Mouse (Mus musculus): ENCODE results near the gene Rtn2. TPM values are rescaled to one million over a fixed set of nuclear protein-coding genes. Genes with fewer than 3 reads are reported as not detected.
"Not testable (repeated sequence)": the region's sequence is repeated elsewhere in the genome, so short reads cannot be mapped to it uniquely, and the experiment has no call there.

The Rtn2 gene
- total RNA-seq, 2 experiments from 2014 or later: 92.8 to 95.6 TPM

- DNase-seq (ENCODE audit: low spot score in 2 of 2): no peak
These were observed 13.3 kb upstream of the Rtn2 start for GRCm38 (mm10) chr7:19268993-19269681.

- no peak for DNase-seq (ENCODE audit: low spot score in 2 of 2)
These were observed 12.5 kb upstream of the Rtn2 start for GRCm38 (mm10) chr7:19269721-19270441.

GRCm38 (mm10) chr7:19270509-19271237 lies 11.8 kb upstream of the Rtn2 start:
- no peak for DNase-seq (ENCODE audit: low spot score in 2 of 2)

GRCm38 (mm10) chr7:19271238-19272172 lies 10.9 kb upstream of the Rtn2 start, which contains the start of gene Vasp:
Vasp (minus strand) TSS chr7:19271817.
- DNase-seq (ENCODE audit: low spot score in 2 of 2): peak; percentile 78 to 89

- DNase-seq (ENCODE audit: low spot score in 2 of 2): peak in 1 of 2 experiments; percentile 36
These were observed 10.2 kb upstream of the Rtn2 start for GRCm38 (mm10) chr7:19272173-19272764.

GRCm38 (mm10) chr7:19276253-19276652 lies 6.2 kb upstream of the Rtn2 start:
- DNase-seq (ENCODE audit: low spot score in 2 of 2): no peak

GRCm38 (mm10) chr7:19279052-19279451 lies 3.4 kb upstream of the Rtn2 start:
- DNase-seq (ENCODE audit: low spot score in 2 of 2): no peak

GRCm38 (mm10) chr7:19279581-19280114 lies 2.8 kb upstream of the Rtn2 start, which contains the start of gene Ppm1n:
Ppm1n (minus strand) TSS chr7:19280064.
- DNase-seq (ENCODE audit: low spot score in 2 of 2): no peak

GRCm38 (mm10) chr7:19281680-19282304 lies 632 bp upstream of the Rtn2 start:
- DNase-seq (ENCODE audit: low spot score in 2 of 2): not testable (repeated sequence)

- DNase-seq (ENCODE audit: low spot score in 2 of 2): peak in 1 of 2 experiments; percentile 39
These were observed 474 bp downstream of the Rtn2 start for GRCm38 (mm10) chr7:19282791-19283405.

GRCm38 (mm10) chr7:19283406-19283804 lies 981 bp downstream of the Rtn2 start:
- DNase-seq (ENCODE audit: low spot score in 2 of 2): peak in 1 of 2 experiments; percentile 45

GRCm38 (mm10) chr7:19284763-19285162 lies 2.3 kb downstream of the Rtn2 start:
- peak in 1 of 2 experiments; percentile 71 for DNase-seq (ENCODE audit: low spot score in 2 of 2)

- DNase-seq (ENCODE audit: low spot score in 2 of 2): no peak
These were observed 8.7 kb downstream of the Rtn2 start for GRCm38 (mm10) chr7:19290969-19291596.

- DNase-seq (ENCODE audit: low spot score in 2 of 2): peak; percentile 92 to 98
These were observed 13.2 kb downstream of the Rtn2 start for GRCm38 (mm10) chr7:19295503-19296185.

GRCm38 (mm10) chr7:19297034-19297433 lies 14.6 kb downstream of the Rtn2 start:
- DNase-seq (ENCODE audit: low spot score in 2 of 2): no peak

- DNase-seq (ENCODE audit: low spot score in 2 of 2): no peak
These were observed 15.4 kb downstream of the Rtn2 start for GRCm38 (mm10) chr7:19297794-19298193.

GRCm38 (mm10) chr7:19299194-19299593 lies 16.8 kb downstream of the Rtn2 start:
- peak in 1 of 2 experiments; percentile 50 for DNase-seq (ENCODE audit: low spot score in 2 of 2)

All from layer of hippocampus, adult 18-20 months (tissue).